Mouse (Mus musculus) erythroid progenitor cell, adult 5-6 weeks (primary cell): ENCODE measurements around the gene Tmem231. TPM values are rescaled to one million over a fixed set of nuclear protein-coding genes. Genes with fewer than 3 reads are reported as not detected.

Experiments
- ATAC-seq: replicated peaks from 2 replicates; pipeline ENCODE4 v1.8.0; 2016; ENCODE audit warnings: moderate number of reproducible peaks, mild to moderate bottlenecking, moderate TSS enrichment, inconsistent platforms; ENCODE audit not compliant: poor library complexity, low FRiP score, severe bottlenecking
- total RNA-seq, 2 experiments: library from RNA; stranded (forward) in 1 of 2; stranded (reverse) in 1 of 2; fragments of 150-400 nt in 1 of 2; fragments of 186-747, 209-891 nt in 1 of 2; gene quantifications; 2 replicates each; pipeline versions ENCODE4 v1.2.3 to v1.2.4; 2015 to 2017; ENCODE audit warnings: low replicate concordance in 2 of 2

The Tmem231 gene
- total RNA-seq, 2 experiments from 2014 or later: 8.0 to 19.3 TPM

DNA sequence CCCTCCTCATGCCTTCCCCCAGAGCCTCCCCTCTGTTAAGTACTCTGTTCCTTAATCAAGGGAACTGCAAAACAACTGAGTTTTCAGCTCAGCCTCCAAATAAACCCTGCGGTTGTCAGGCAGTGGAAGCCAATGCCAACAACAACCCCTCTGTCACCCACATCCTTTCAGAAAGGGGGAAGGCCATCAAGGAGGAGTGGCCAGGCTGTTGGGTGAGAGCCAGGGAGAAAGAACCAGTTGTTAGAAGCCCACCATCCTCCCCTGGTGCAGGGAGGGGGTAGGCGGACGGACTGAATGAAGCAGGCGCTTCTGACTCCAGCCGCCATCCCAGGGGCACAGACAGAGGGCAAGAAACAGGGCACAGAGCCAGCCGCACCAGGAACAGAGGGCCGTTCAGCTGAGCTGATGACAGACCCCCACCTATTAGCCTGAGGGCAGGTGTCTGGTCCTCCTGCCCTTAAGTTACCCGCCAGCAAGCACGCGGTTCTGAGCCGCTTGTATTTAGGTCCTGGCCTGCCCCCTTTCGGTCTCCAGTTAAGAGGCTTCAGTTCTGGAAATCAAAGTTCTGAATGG lies 20.7 kb downstream of the Tmem231 start:
- no peak for ATAC-seq

DNA sequence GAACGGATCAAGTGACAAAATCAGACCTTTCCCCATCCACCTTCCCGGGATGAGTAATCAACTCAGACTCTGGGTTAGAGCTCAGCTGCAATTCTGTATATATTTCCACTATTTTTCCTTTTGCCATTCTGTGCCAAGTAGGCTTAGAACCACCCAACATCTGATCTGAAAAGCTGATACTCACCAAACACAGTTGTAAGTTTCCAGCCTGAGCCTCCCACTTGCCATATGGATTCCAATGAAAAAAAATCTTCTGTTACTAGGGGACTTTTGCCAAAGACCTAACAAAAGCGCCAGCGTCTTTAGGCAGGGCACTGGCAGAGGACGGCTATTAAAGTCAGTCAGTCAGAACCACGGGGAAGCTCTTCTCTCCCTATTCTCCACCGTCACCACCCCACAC lies 22.1 kb downstream of the Tmem231 start:
- no peak for ATAC-seq

DNA sequence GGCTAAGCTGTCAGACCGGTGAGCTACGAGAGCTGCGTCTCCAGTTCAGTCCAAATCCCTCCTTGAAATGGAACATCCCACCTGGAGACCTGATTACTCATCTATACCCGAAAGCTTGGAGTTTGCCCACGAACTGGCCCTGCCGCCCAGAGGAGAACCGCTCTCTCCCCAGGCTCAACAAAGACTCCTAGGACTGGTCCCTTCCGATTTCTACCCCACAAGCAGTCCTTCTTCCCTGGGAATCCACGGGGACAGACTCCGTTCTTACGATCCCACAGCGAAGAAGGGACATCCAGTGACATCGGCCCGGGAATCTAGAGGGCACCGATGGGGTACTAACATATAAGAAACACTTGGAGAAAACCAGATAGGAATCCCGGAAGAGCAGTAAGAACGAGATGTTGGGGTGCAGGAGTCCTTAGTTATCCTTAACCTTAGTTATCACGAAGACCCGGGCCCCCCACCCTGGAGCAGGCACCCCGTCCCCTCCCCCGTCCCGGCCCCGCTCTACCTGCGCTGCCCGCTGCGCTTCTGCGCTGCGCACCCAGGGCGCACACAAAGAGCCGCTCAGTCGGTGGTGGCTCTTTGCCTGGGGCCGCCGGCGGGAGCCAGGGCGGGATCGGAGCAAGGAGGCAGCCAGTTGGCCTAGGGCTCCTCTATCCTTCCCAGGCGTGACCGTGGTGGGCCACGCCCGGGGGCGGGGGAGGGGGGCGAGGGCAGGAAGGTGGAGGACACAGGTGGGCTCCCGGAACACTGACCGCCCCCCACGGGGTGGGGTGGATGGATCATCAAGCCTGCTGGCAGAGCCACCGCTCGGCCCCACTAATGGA lies 23.8 kb downstream of the Tmem231 start, which contains the start of gene Chst5:
Chst5 (minus strand) TSS at position 827 of the 830 bp plus-strand sequence.
- no peak for ATAC-seq

DNA sequence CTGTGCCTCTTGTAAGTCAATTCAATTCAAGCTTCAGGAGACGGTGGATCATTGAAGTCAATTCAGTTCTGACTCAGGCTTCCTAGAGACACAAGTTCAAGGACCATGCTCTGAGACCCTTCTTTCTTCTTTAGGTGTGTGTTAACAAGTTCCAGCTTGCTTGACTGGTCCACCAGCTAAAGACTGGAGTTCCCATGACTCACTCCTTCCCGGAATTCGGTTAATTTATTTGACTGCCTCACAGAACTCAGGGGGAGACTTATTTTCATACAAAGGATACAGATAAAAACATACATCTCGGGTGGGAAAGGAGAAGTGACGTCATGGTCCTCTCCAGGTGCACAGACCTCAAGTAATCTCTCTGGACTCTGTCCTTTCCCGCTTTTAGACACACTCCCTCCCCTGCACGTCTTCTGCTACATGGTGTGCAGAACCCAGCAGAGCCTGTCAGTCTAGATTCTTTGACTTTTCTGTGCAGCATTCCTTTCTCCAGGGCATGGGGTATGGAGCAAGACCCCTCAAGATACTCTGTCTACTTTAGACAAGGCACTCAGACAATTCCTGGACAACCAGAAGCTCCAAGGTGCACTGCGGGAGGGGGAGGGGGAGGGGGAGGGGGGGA lies 28.1 kb downstream of the Tmem231 start:
- ATAC-seq: no peak

DNA sequence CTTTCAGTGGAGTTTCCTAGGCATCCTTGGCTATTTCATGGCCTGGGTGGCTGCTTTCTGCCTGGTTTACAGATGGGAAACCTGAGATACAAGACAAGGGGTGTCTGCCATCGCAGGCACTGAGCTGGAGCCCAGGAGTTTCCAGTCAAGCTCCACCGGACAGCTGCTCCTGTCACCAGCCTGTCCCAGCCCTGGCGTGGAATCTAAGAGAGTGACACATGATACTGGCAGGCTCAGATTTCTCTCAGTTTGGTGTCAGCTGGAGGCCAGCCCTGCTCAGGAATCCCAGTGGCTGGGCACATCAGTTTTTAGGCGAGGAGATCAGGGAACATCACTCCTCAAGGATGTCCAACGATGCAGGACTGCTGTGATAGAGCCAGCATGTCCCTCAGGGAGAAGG lies 31.6 kb downstream of the Tmem231 start:
- no peak for ATAC-seq

DNA sequence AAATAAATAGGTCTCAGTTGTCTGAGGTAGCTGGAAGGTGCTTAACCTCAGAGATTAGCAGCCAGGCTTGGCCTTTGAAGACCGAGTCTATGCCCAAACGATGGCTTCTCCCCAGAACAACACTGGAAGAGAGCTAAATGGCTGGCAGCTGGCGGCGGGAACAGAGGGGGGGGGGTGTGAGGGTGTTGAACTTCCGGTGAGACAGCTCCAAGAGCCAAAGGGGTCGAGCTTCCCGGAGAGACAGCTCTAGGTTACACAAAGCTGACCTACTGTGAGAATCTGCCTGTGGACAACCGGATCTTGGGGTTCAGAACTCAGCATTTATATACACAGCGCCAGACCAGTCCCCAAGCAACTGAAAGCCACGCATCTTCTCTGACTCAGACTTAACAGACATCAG lies 35.1 kb downstream of the Tmem231 start:
- no peak for ATAC-seq

DNA sequence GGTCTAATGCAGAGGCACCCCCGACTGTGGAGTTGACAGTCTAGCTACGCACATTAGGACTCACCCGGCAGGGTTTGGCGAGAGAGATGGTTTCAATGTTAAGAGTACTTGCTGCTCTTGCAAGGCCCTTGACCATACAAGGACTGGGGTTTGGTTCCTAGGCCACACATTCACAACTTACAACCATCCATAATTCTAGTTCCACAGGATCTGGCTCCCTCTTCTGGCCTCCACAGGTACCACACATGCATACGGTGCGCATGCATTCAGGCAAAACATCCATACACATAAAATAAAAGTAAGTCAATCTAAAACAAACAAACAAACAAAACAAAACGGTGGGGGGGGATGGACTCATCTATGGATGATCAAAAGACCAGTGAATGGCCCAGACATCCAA lies 38.7 kb downstream of the Tmem231 start:
- no peak for ATAC-seq

DNA sequence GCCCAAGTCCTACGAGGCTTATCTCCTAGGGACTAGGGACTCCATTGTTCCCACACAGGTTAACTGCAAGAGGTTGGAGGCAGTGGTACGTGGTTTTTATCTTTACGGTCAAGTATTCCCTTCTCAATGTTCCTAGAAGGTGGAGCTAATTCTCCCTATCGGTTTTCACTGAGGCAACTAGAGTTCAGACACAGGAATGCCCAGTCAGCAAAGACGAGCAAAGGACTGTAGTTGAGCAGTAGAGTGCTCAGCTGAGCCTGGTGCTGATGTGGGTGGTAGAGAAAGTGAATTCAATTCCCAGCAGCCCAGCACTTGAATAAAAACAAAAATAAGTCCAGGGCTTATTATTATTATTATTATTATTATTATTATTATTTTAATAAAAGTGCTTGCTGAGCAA lies 41.1 kb downstream of the Tmem231 start:
- no peak for ATAC-seq

DNA sequence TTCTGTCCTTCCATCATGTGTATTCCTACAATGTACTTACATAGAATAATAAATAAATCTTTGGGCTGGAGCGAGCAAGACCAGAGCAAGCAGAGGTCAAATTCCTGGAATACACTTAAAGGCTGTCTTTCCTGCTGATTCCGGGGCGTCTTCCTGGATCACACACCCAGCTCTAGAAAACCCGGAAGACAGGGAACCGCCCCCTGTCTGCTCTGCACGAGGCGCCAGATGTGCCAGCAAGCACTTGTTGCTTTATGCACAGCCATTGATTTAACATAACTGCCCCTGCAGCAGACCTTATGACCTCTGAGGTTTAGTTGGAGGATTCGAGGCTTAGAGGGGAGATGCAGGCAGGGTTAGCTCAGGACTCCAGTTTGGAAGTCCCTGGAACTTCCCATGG lies 41.7 kb downstream of the Tmem231 start:
- no peak for ATAC-seq

DNA sequence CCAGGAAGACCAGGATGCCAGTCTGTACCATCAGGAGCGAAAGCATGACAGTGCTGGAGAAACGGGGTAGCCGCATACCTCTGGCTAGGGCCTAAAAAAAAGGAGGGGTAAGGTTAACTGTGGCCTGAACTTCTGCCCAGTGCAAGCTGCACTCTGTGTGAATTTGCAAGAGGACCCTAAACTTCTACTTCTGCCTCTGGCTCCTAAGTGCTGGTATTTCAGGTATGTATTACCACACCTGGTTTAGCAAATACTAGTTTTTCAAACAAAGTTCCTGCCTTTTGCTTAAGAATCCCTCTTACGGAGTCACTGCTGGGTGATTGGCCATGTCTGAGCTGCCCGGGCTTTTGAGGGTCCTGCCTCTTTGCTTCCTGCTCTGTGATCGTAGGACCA lies 42.8 kb downstream of the Tmem231 start:
- no peak for ATAC-seq

DNA sequence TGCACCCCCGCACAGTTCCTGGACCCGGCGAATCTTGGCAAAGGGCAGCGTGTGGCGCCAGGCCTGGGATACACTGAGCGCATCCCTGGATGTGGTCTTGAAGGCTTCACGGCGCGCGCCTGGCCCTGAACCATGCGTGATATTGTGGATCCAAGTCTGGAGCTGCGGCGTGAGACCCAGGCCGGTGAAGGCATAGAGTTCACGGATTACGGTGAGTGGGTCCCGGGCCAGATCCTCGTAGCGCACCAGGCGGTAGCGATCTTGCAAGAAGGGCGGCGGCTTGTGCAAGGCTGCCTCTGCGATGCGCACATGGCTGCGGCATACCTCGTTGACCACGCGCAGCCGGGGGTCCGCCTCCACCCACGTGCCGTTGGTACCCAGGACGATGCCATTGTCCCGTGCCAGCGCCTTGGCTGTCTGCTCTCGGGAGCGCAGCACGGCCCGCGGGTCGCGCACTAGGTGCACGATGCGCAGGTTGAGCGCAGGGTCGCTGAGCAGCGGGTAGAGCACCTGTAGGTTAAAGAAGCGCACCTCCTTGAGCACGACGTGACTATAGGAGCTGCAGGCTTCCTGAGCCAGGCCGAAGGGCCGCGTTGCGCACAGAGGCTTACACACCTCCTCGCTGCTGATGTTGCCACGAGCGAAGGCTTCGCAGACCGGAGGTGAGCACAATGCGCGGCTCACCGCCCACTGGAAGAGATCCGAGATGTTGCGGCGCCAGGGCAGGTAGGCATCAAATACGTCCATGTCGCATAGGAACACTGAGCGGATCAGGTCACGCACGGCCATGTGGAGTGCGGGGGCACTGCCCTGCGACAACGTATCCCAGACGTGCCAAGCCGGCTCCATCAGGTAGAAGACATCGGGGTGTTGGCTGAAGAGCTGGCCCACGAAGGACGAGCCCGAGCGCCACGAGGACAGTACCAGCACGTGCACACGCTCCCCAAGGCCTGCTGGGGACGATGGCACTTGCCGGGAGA lies 43.5 kb downstream of the Tmem231 start:
- ATAC-seq: no peak

DNA sequence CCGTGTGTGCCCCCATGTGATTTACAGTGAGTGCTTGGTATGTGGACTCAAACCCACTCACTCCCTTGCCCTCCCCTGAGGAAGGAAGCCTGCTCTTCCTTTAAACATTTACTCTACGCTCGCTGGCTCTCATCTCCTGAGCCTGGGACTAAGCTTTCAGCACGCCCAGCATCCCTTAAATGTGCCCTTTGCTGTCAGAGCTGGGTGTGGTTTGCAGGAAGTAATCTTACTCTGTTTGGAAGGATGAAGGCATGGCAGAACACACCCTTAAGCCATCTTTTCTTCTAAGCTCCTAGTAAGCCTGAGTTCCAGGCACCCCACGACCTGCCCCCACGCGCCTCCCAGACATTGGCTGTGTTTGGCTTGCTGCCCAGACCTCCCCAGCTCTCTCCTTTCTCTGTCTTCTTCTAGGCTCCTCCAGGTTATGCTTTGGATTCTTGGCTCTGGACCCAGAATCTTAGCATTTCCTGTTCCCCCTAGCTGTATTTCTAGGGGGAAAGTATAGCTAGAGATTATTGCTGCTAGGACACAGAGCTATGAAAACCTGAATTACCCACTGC lies 45.5 kb downstream of the Tmem231 start:
- no peak for ATAC-seq

DNA sequence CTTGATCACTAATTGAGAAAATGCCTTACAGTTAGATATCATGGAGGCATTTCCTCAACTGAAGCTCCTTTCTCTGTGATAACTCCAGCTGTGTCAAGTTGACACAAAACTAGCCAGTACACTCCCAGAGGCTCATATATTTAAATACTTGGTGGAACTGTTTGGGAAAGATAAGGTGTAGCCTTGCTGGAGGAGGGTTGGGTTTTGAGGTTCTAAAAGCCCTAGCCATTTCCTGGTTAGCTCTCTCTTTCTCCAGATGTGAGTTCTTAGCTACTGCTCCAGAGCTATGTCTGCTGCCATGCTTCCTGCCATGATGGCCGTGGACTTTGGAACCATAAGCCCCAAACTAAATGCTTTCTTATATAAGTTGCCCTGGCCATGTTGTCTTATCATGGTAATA lies 46.2 kb downstream of the Tmem231 start:
- ATAC-seq: no peak

DNA sequence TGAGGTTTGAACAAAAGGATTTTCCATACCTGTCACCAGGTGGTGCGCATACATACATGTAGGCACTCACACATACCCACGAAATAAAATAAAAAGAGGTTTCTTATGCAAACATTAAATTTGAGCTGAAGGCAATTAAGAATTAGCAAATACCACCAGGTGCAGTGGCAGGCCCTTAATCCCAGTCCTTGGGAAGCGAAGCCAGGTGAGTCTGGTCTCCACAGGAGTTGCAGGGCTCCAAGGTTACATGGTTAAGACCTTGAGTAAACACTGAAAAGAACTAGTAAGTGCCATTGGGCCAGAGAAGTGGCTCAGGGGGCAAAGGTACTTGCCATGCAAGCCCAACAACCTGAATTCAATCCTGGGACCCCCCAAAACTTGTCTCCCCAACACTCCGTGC lies 50.1 kb downstream of the Tmem231 start:
- no peak for ATAC-seq

DNA sequence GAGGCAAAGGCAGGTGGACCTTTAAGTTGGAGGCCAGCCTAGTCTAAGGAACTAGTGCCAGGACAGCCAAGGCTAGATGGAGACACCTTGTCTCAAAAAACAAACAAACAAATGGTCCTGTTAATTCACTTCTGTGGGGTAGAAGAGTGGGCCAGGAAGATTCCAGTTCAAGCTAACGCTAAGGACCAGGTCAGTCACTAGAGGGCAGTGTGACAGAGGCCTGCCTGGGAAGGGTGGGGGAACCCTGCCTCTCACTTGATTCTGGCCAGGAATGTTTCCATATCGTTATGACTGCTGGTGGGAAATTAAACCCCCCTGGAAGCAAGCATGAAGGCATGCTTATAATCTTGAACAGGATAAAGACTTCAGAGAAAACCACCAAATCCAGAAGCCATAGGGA lies 52.1 kb downstream of the Tmem231 start:
- 0 out of 2 replicates have a peak, but pooled peaks have one; percentile 62 for ATAC-seq

DNA sequence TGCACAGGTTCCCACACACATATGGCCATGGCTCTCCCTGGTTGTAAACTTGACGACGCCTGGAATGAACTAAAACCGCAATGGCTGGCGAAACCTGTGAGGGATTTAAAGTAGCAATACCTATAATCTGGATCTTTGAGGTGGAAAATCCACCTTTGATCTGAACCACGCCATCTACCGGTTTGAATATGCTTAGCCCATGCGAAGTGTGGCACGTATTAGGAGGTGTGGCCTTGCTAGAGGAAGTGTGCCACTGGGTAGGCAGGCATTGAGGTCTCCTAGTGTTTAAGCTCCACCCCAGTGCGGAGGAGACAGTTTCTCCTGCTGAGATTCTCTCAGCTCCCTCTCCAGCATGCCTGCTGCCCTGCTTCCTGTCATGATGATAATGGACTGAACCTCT lies 56.0 kb downstream of the Tmem231 start:
- no peak for ATAC-seq

DNA sequence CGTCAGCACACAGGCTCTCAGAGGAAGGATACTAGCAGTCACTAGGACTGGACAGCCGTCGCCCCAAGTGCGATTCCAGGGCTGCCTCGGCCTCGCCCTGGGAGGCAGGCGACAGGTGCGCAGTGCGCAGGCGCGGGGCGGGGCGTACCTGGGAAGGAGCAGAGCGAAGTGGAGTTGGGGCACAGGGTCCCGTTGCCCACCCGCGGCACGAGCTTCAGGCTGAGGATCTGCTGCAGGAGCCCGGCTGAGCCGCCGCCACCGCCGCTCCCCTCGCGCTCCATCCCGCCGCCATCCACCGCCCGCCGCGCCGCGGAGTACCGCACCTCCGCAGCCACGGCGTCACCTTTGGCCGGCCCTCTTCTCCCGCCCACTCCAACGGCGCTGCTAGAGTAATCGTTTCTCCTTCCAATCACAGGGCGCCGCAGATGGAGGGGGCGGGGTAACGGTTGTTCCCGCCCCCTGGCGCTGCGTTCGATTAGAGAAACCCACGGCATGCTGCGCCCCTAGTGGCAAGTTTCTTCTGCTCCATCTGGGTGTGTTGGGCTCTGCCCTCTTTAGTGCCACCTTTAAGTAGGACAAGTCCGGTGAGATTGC lies 57.2 kb downstream of the Tmem231 start, which contains the start of gene Tmem170:
Tmem170 (minus strand) TSS at position 396 of the 594 bp plus-strand sequence.
- peak; percentile 98 for ATAC-seq

DNA sequence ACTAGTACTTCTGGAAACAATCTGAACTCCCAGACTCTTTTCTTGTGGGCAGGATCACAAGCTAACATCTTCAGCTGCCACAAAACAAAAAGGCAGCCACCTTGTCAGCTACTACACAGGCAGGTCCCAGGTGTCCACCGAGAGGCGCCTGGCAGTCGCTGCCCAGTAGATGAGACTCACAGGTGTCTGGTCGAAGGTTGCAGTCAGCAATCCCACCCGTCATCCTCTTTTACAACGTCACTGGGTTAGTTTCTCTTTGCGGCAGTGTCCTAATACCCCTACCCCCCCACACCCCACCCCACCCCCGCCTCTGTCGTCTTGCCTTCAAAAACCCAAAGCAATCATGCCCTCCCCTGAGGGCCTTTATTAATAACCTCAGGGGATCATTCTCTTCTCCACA lies 57.9 kb downstream of the Tmem231 start:
- ATAC-seq: no peak

DNA sequence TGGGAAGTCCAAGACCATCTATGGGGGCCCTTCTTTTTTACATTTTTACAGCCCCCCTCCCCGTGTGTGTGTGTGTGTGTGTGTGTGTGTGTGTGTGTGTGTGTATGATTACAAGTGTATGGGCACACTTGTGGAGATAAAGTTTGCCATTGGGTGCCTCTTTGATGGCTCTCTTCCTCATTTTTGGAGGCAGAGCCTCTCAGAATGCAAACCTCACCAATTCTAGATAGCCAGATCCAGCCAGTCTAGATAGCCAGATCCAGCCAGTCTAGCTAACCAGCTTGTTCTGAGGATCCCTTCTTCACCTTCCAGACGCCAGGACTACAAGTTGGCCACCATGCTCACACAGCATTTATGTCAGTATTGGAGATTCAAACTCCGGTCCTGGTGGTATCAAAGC lies 62.4 kb downstream of the Tmem231 start:
- no peak for ATAC-seq
